Mouse (Mus musculus) liver, postnatal 0 days (tissue): Measurements from ENCODE around the gene Ntm. TPM values are rescaled to one million over a fixed set of nuclear protein-coding genes. Genes with fewer than 3 reads are reported as not detected.

Experiments used
- ATAC-seq: fragments of 200-750 bp; cut with Nextera tagmentation; 2 replicates; pipeline ENCODE4 v1.8.0; 2017; ENCODE audit warnings: mild to moderate bottlenecking, moderate library complexity
- DNase-seq: peaks from one replicate; pipeline ENCODE4 v3.0.0-alpha.2; 2016
- H3K27ac ChIP-seq: fragments of 300-500 bp; sonication (generic); 2 replicates; pipeline ENCODE4 v1.5.1; 2014; ENCODE audit warnings: antibody characterized with exemption, moderate library complexity, mild to moderate bottlenecking, low read depth
- H3K27me3 ChIP-seq: fragments of 300-500 bp; sonication (generic); 2 replicates; pipeline ENCODE4 v1.6.1; 2014; ENCODE audit warnings: low read length, control low read depth, mixed read lengths; ENCODE audit not compliant: insufficient read depth
- H3K36me3 ChIP-seq: fragments of 300-500 bp; sonication (generic); replicated peaks from 2 replicates; pipeline ENCODE4 v1.6.1; 2014; ENCODE audit warnings: mild to moderate bottlenecking, control low read depth, low read length, moderate library complexity, mixed read lengths; ENCODE audit not compliant: insufficient read depth
- H3K4me1 ChIP-seq: fragments of 300-500 bp; sonication (generic); 2 replicates; pipeline ENCODE4 v1.6.1; 2014; ENCODE audit warnings: antibody characterized with exemption, mild to moderate bottlenecking, control low read depth; ENCODE audit not compliant: insufficient read depth
- H3K4me2 ChIP-seq: fragments of 300-500 bp; sonication (generic); 2 replicates; pipeline ENCODE4 v1.6.1; 2014; ENCODE audit warnings: low read depth, mild to moderate bottlenecking, low read length, moderate library complexity, mixed read lengths
- H3K4me3 ChIP-seq: fragments of 300-500 bp; sonication (generic); 2 replicates; pipeline ENCODE4 v1.5.1; 2014; ENCODE audit warnings: low read depth, low read length
- H3K9ac ChIP-seq: fragments of 300-500 bp; sonication (generic); replicated peaks from 2 replicates; pipeline ENCODE4 v1.6.1; 2014; ENCODE audit warnings: mild to moderate bottlenecking, moderate library complexity
- H3K9me3 ChIP-seq: fragments of 300-500 bp; sonication (generic); 2 replicates; pipeline ENCODE4 v1.6.1; 2016; ENCODE audit warnings: mild to moderate bottlenecking, control low read depth, low read length, mixed read lengths
- CTCF ChIP-seq: sonication (generic); IDR thresholded peaks from 2 replicates; pipeline ENCODE4 v1.5.1; 2016; ENCODE audit warnings: antibody characterized with exemption, low read depth
- EP300 ChIP-seq: IDR thresholded peaks from 2 replicates; pipeline ENCODE4 v1.6.1; 2016; ENCODE audit warnings: antibody characterized with exemption, low read depth, mild to moderate bottlenecking
- WGBS: fragments of 180-500 bp; shearing (Covaris S2); extraction: QIAGEN DNeasy Blood & Tissue Kit; methylation state at CpG from one replicate; pipeline ENCODE4 v1.1.7; 2014; ENCODE audit not compliant: insufficient replicate concordance; 5-methylcytosine and 5-hydroxymethylcytosine counted together
- polyA plus RNA-seq: library from polyadenylated mRNA; unstranded; fragments of >200 nt; fragmentation: Nextera tagmentation; extraction: Ambion mirVana; gene quantifications from 2 replicates; pipeline ENCODE4 v1.2.1, GENCODE M21; 2015

Gene Ntm
- polyA plus RNA-seq, 1 experiment from 2014 or later = 1.00 TPM

DNA sequence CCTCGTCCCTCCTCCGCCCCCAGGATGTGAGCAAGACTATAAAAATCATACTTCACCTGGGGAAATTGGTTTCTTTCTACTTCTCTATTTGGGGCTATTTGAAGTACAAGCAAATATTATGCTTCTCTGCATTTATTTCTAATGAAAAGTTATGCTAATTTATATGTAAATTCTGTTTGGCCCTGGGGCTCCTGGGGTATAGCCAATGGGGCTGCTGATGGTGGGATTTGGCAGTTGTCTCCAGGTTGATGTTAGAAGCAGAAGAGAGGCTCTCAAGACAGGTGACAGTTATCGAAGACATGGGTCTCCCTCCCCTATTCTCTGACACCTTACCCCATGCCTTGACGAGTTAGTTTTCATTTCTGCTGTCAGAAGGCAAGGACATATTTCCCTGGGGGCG lies 2.2 kb downstream of the Ntm start:
- Histone ChIP-seq H3K27me3 (peaks cover 10% of the 10 kb centered on the region; the same call in 1 of the 2 replicates), H3K4me3 (no peak overlapping the region), H3K4me1 (no peaks in the 10 kb centered on the region), H3K36me3 (no peaks in the 10 kb centered on the region), H3K9me3 (no peaks in the 10 kb centered on the region), H3K4me2 (no peak overlapping the region), H3K27ac (no peak overlapping the region), H3K9ac (no peak overlapping the region)
- ATAC-seq (no peak), DNase-seq (no peak)
- no peak for TF ChIP-seq CTCF
- WGBS = 65% methylated on average over 5 of the region's 5 CpGs

- no peaks in the 10 kb centered on the region for H3K4me1 ChIP-seq
- WGBS = 54% methylated on average over 3 of the region's 3 CpGs
- TF ChIP-seq CTCF (no peak), EP300 (no peak)
- H3K27ac ChIP-seq = no peak overlapping the region
- no peaks in the 10 kb centered on the region for H3K36me3 ChIP-seq
- DNase-seq = no peak
- H3K9ac ChIP-seq = no peak overlapping the region
- H3K9me3 ChIP-seq = no peaks in the 10 kb centered on the region
- peaks cover 10% of the 10 kb centered on the region; the same call in 1 of the 2 replicates for H3K27me3 ChIP-seq
- no peak overlapping the region for H3K4me3 ChIP-seq
- no peak overlapping the region for H3K4me2 ChIP-seq
- no peak for ATAC-seq
Observed at GRCm38 (mm10) chr9:29960236-29960635, 2.7 kb downstream of the Ntm start.

- Histone ChIP-seq H3K9me3 (no peaks in the 10 kb centered on the region), H3K4me1 (no peaks in the 10 kb centered on the region), H3K27me3 (peaks cover 3% of the 10 kb centered on the region; the same call in 1 of the 2 replicates), H3K4me3 (no peak overlapping the region), H3K27ac (no peak overlapping the region), H3K9ac (no peak overlapping the region), H3K36me3 (no peaks in the 10 kb centered on the region), H3K4me2 (no peak overlapping the region)
- no peak for ATAC-seq
- TF ChIP-seq CTCF (no peak), EP300 (no peak)
- 43% methylated on average over 5 of the region's 5 CpGs for WGBS
- DNase-seq = no peak
Observed at GRCm38 (mm10) chr9:29956936-29957335, 6.0 kb downstream of the Ntm start.

- DNase-seq (no peak), ATAC-seq (no peak)
- Histone ChIP-seq H3K27ac (no peak overlapping the region), H3K4me3 (no peak overlapping the region), H3K4me2 (no peak overlapping the region), H3K27me3 (no peaks in the 10 kb centered on the region), H3K9me3 (no peaks in the 10 kb centered on the region), H3K4me1 (no peaks in the 10 kb centered on the region), H3K36me3 (no peaks in the 10 kb centered on the region), H3K9ac (no peak overlapping the region)
- 59% methylated on average over 6 of the region's 6 CpGs for WGBS
- TF ChIP-seq EP300 (no peak), CTCF (no peak)
Observed at GRCm38 (mm10) chr9:29954031-29954430, 8.9 kb downstream of the Ntm start.

GRCm38 (mm10) chr9:29949041-29949440 lies 13.9 kb downstream of the Ntm start:
- ATAC-seq = no peak
- 82% methylated on average over 3 of the region's 3 CpGs for WGBS
- no peaks in the 10 kb centered on the region for H3K36me3 ChIP-seq
- no peak overlapping the region for H3K27ac ChIP-seq
- H3K4me3 ChIP-seq = no peak overlapping the region
- no peak overlapping the region for H3K4me2 ChIP-seq
- no peaks in the 10 kb centered on the region for H3K9me3 ChIP-seq
- no peaks in the 10 kb centered on the region for H3K27me3 ChIP-seq
- H3K4me1 ChIP-seq = no peaks in the 10 kb centered on the region
- H3K9ac ChIP-seq = no peak overlapping the region
- no peak for DNase-seq
- TF ChIP-seq CTCF (no peak), EP300 (no peak)

- DNase-seq (no peak), ATAC-seq (no peak)
- WGBS = 30% methylated on average over 20 of the region's 20 CpGs
- Histone ChIP-seq H3K9ac (no peak overlapping the region), H3K4me2 (no peak overlapping the region), H3K9me3 (no peaks in the 10 kb centered on the region), H3K27me3 (no peaks in the 10 kb centered on the region), H3K36me3 (no peaks in the 10 kb centered on the region), H3K4me1 (no peaks in the 10 kb centered on the region), H3K4me3 (no peak overlapping the region), H3K27ac (no peak overlapping the region)
- TF ChIP-seq CTCF (no peak), EP300 (no peak)
Observed at GRCm38 (mm10) chr9:29943209-29944070, 19.5 kb downstream of the Ntm start.
